ENCODE assay signal across 8 mouse cellular contexts in genomic region chr13:64400801-64401361, GRCm38 (mm10). TPM values are rescaled to one million over a fixed set of nuclear protein-coding genes. Genes with fewer than 3 reads are reported as not detected.
A peak's percentile ranks its signal among the peaks of the same experiment; 100 is the strongest.
DNase-seq lines count a peak whose midpoint lies in the region; ATAC-seq lines count a peak whose summit lies in the region.

No protein-coding gene starts in this region.

- ATAC-seq in forebrain, embryonic 15.5 days (replicated peaks) = peak; percentile 67
- ATAC-seq in granulocyte monocyte progenitor cell, adult 5-6 weeks (replicated peaks; ENCODE audit: poor library complexity, severe bottlenecking) = no peak

- H3K9ac ChIP-seq in forebrain, embryonic 15.5 days (replicated peaks) = no peak overlapping the region

- no peak overlapping the region for H3K4me3 ChIP-seq in forebrain, embryonic 15.5 days
- no peak overlapping the region for H3K4me3 ChIP-seq in forebrain, embryonic 10.5 days

- no peaks in the 10 kb centered on the region for H3K4me1 ChIP-seq in forebrain, embryonic 15.5 days
- H3K4me1 ChIP-seq in forebrain, embryonic 10.5 days = 0 out of 2 replicates have a peak, but pooled peaks cover 3% of the 10 kb centered on the region

- H3K9me3 ChIP-seq in forebrain, embryonic 15.5 days = no peaks in the 10 kb centered on the region
- H3K9me3 ChIP-seq in forebrain, embryonic 10.5 days = no peaks in the 10 kb centered on the region

- WGBS in forebrain, embryonic 15.5 days = 40% methylated on average over 7 of the region's 7 CpGs
- WGBS in forebrain, embryonic 10.5 days = 70% methylated on average over 7 of the region's 7 CpGs

- no peak for DNase-seq in forebrain, embryonic 10.5 days (ENCODE audit: extremely low spot score, low spot score)
- DNase-seq in NIH3T3 (ENCODE audit: low read depth) = peak; percentile 81
- peak; percentile 79 to 88 for DNase-seq in heart, adult 18-20 months
- DNase-seq in kidney, postnatal 14 days = peak; percentile 79
- peak; percentile 48 for DNase-seq in testis, postnatal 14 days (ENCODE audit: low spot score)
- no peak for DNase-seq in frontal cortex, postnatal 14 days (ENCODE audit: low spot score in 2 of 2)

- H3K4me2 ChIP-seq in forebrain, embryonic 15.5 days (replicated peaks) = no peak overlapping the region

- H3K36me3 ChIP-seq in forebrain, embryonic 15.5 days = no peaks in the 10 kb centered on the region
- no peaks in the 10 kb centered on the region for H3K36me3 ChIP-seq in forebrain, embryonic 10.5 days (replicated peaks)

- H3K27me3 ChIP-seq in forebrain, embryonic 15.5 days = no peaks in the 10 kb centered on the region
- no peaks in the 10 kb centered on the region for H3K27me3 ChIP-seq in forebrain, embryonic 10.5 days (ENCODE audit: poor library complexity, severe bottlenecking)

- no peak overlapping the region for H3K27ac ChIP-seq in forebrain, embryonic 15.5 days (replicated peaks)
- no peak overlapping the region for H3K27ac ChIP-seq in forebrain, embryonic 10.5 days

RNA-seq across cellular contexts. Expression of gene Ctsl, which starts 30.2 kb away (rescaled TPM):
- 101 and 112 TPM in 2 replicates for polyA plus RNA-seq in forebrain, embryonic 15.5 days (2015; fragmentation: Nextera tagmentation; extraction: Ambion mirVana)
- 135 and 141 TPM in 2 replicates for polyA plus RNA-seq in forebrain, embryonic 10.5 days (2016; fragmentation: Nextera tagmentation; extraction: Ambion mirVana)
- 100 to 1,000 TPM; 218 to 254 TPM for total RNA-seq in heart, adult 18-20 months (2021)
- total RNA-seq in granulocyte monocyte progenitor cell, adult 5-6 weeks (2014; fragmentation: Nextera tagmentation) = 9.3 and 43.6 TPM in 2 replicates
- 23.3 and 53.2 TPM in 2 replicates for total RNA-seq in granulocyte monocyte progenitor cell, adult 5-6 weeks (2017)

RNA-seq across cellular contexts. Expression of gene Cdk20, which starts 31.2 kb away (rescaled TPM):
- polyA plus RNA-seq in forebrain, embryonic 15.5 days (2015; fragmentation: Nextera tagmentation; extraction: Ambion mirVana) = 25.1 and 25.4 TPM in 2 replicates
- 10.2 and 10.8 TPM in 2 replicates for polyA plus RNA-seq in forebrain, embryonic 10.5 days (2016; fragmentation: Nextera tagmentation; extraction: Ambion mirVana)
- total RNA-seq in heart, adult 18-20 months (2021) = 1 to 10 TPM; 2.5 to 4.4 TPM
- 1.5 and 4.1 TPM in 2 replicates for total RNA-seq in granulocyte monocyte progenitor cell, adult 5-6 weeks (2014; fragmentation: Nextera tagmentation)
- 2.5 and 3.3 TPM in 2 replicates for total RNA-seq in granulocyte monocyte progenitor cell, adult 5-6 weeks (2017)

Comparison
In these comparisons a context has a peak if more than half of its experiments do, and no peak if none do; other contexts are left out.
1. DNase-seq: peak in NIH3T3 (single experiment), heart, adult 18-20 months (2 of 2), kidney, postnatal 14 days (single experiment) and testis, postnatal 14 days (single experiment); none in forebrain, embryonic 10.5 days (single experiment) and frontal cortex, postnatal 14 days (0 of 2).
2. RNA of gene Ctsl, which starts 30.2 kb away (total RNA-seq): 218 to 254 TPM in heart, adult 18-20 months; 9.3 to 53.2 TPM in granulocyte monocyte progenitor cell, adult 5-6 weeks; every median in the first group is over 4 times any median in the second.